Mouse (Mus musculus) lung, adult 10 weeks (tissue): ENCODE measurements around the gene Rab37. TPM values are rescaled to one million over a fixed set of nuclear protein-coding genes. Genes with fewer than 3 reads are reported as not detected.

Experiments
- polyA plus RNA-seq: library from polyadenylated mRNA; stranded (reverse); fragments of 350-450 nt; fragmentation: Illumina TruSeq; extraction: RNeasy Lipid Tissue Mini Kit (QIAGEN cat#74804); gene quantifications from one replicate; pipeline ENCODE4 v1.2.3, GENCODE M21; 2014; ENCODE audit warnings: low read depth, low replicate concordance; ENCODE audit not compliant: insufficient read depth

Rab37 gene
- polyA plus RNA-seq: 1.1 TPM

GRCm38 (mm10) chr11:115091362-115091901, at the start of gene Rab37:
Gene Rab37, plus strand, starts transcription at chr11:115091431.

GRCm38 (mm10) chr11:115048259-115048658, 43.0 kb upstream of the Rab37 start, which contains the start of gene Cd300ld3:
Gene Cd300ld3, minus strand, starts transcription at chr11:115048409.

DNA sequence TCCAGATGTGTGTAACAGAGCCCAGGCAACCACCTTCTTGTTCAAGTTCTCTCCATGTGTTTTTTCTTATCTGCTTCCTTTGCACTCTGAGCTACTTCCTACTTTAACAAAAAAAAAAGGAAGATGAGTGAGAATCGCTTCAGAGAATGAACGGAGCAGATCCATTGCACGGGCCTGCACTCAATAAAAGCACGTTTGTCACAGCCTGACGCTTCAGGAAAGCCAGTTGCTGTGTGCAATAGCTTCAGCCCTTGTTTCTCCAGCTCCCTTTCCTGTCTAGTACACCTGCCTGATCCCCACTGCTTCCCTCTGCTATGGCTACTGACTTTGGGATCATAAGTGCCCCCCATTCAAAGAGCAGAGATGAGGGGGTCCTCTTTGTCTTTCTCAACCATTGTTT, 29.2 kb upstream of the Rab37 start, which contains the start of gene Cd300e:
TSS of gene Cd300e (minus strand) at position 101 of the 400 bp plus-strand sequence.

DNA sequence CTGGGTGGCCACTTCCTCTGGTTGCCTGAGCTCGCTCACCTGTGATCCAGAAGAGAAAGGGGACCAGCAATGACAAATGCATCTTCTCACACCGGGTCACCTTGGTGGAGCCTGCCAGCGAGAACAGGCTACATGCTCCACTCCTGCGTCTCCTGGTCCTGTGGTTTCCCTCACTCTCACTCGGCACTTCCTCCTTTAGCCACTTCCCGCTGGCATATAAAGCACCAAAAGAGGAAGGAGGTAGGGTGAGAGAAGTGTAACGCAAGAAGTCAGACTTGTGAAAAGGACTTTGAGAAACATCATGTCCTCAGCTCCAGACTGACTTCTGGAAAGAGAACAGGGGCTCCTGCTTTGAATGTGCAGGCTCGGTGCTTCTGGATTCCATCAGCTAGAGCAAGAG, 42.6 kb downstream of the Rab37 start, which contains the start of gene Cd300lf:
TSS of gene Cd300lf (minus strand) at position 193 of the 400 bp plus-strand sequence.

DNA sequence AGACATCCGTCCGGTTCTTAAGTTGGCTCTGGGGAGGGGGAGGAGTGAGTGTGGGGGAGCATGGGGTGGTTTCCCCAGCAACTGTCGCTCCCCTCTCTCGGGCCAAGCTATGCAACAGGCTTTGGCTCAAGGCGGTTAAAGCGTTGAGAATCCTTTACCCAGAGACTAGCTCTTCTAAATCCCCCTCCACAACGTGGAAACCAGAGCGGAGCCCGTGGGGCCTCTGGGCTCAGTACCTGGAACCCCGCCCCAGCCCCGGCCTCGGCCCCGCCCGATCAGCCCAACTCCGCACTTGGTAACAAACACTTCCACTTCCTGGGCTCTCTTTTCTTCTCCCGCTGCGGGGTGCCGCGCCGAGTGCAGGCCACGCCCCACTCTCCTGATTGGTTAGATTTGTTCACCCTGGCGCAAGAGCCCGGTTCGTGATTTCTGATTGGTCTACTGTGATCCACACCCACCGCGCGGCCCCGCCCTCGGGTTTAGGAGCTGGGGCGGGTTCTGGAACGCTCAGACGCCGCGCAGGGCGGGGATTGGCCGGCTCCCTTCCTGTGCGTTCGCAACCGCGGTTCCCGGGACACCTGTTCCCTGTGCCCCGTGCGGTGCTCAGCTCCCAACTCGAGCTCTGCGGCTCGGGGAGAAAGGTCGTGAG, 71.7 kb downstream of the Rab37 start, which contains the start of gene Slc9a3r1:
TSS of gene Slc9a3r1 (plus strand) at position 510 of the 649 bp plus-strand sequence.

GRCm38 (mm10) chr11:115187224-115187639, 96.0 kb downstream of the Rab37 start, which contains the start of gene Tmem104:
Gene Tmem104, plus strand, starts transcription at chr11:115187487.

GRCm38 (mm10) chr11:115187693-115188092, 96.5 kb downstream of the Rab37 start, which contains the start of gene Nat9:
Gene Nat9, minus strand, starts transcription at chr11:115187859.

Other genes with a start within 250 kb of the Rab37 start
- gene Gprc5c, start 240.3 kb upstream of the Rab37 start, polyA plus RNA-seq: 5.0 TPM
- gene Cd300a, start 201.4 kb upstream of the Rab37 start, polyA plus RNA-seq: 5.6 TPM
- 3.8 TPM for gene Cd300lb, start 157.0 kb upstream of the Rab37 start, polyA plus RNA-seq
- 1.2 TPM for gene Cd300c, start 122.3 kb upstream of the Rab37 start, polyA plus RNA-seq
- gene Cd300ld, start 101.5 kb upstream of the Rab37 start, polyA plus RNA-seq: 4.7 TPM
- 24.2 TPM for gene Cd300c2, start 89.6 kb upstream of the Rab37 start, polyA plus RNA-seq
- not detected for gene Cd300ld2, start 75.2 kb upstream of the Rab37 start, polyA plus RNA-seq
- not detected for gene Cd300ld4, start 64.4 kb upstream of the Rab37 start, polyA plus RNA-seq
- gene Cd300ld5, start 53.7 kb upstream of the Rab37 start, polyA plus RNA-seq: 0.79 TPM
- 2.4 TPM for gene Cd300ld3, start 43.0 kb upstream of the Rab37 start, polyA plus RNA-seq
- gene Cd300e, start 29.3 kb upstream of the Rab37 start, polyA plus RNA-seq: 1.3 TPM
- gene Cd300lf, start 42.6 kb downstream of the Rab37 start, polyA plus RNA-seq: 6.7 TPM
- 44.9 TPM for gene Slc9a3r1, start 71.9 kb downstream of the Rab37 start, polyA plus RNA-seq
- gene Tmem104, start 96.1 kb downstream of the Rab37 start, polyA plus RNA-seq: 4.0 TPM
- gene Nat9, start 96.4 kb downstream of the Rab37 start, polyA plus RNA-seq: 33.1 TPM
- 0.39 TPM for gene Grin2c, start 175.8 kb downstream of the Rab37 start, polyA plus RNA-seq
- 6.9 TPM for gene Fdxr, start 185.6 kb downstream of the Rab37 start, polyA plus RNA-seq
- gene Fads6, start 206.2 kb downstream of the Rab37 start, polyA plus RNA-seq: 0.99 TPM
- not detected for gene Otop2, start 215.7 kb downstream of the Rab37 start, polyA plus RNA-seq
- gene Ush1g, start 230.6 kb downstream of the Rab37 start, polyA plus RNA-seq: not detected
- gene Otop3, start 243.3 kb downstream of the Rab37 start, polyA plus RNA-seq: not detected